Comparison of ENCODE assay signal across 13 mouse cellular contexts in genomic region chr11:7625256-7625655, GRCm38 (mm10).
DNase-seq lines count a peak whose midpoint lies in the region; ATAC-seq and TF ChIP-seq lines count a peak whose summit lies in the region.
"Had no signal": no experiment of that assay in that cellular context is flagged by ENCODE, and none has a peak within 500 bp of the region (broad histone marks: within the 10 kb centered on the region; RNA-seq: fewer than 3 reads in every experiment).

No protein-coding gene starts in this region.

- WGBS in liver, adult 2 months = 39% methylated on average over 3 of the region's 3 CpGs
- 60% methylated on average over 3 of the region's 3 CpGs for WGBS in liver, embryonic 12.5 days (ENCODE audit: insufficient replicate concordance)
- 84% methylated on average over 3 of the region's 3 CpGs for WGBS in hindbrain, embryonic 14.5 days
- WGBS in midbrain, embryonic 13.5 days = 80% methylated on average over 3 of the region's 3 CpGs

- H3K9me3 ChIP-seq in liver, embryonic 12.5 days (replicated peaks) = no peaks in the 10 kb centered on the region
- no peaks in the 10 kb centered on the region for H3K9me3 ChIP-seq in hindbrain, embryonic 14.5 days (ENCODE audit: control insufficient read depth, low read length)
- no peaks in the 10 kb centered on the region for H3K9me3 ChIP-seq in midbrain, embryonic 13.5 days
- H3K9me3 ChIP-seq: hindbrain, embryonic 10.5 days; midbrain, embryonic 12.5 days; neural tube, embryonic 13.5 days had no signal

- no peaks in the 10 kb centered on the region for H3K79me2 ChIP-seq in liver, adult 2 months (ENCODE audit: control insufficient read depth, insufficient read depth, low read length)

- no peaks in the 10 kb centered on the region for H3K36me3 ChIP-seq in liver, adult 2 months (ENCODE audit: control insufficient read depth, insufficient read depth, low read length)
- no peaks in the 10 kb centered on the region for H3K36me3 ChIP-seq in liver, embryonic 12.5 days
- no peaks in the 10 kb centered on the region for H3K36me3 ChIP-seq in hindbrain, embryonic 14.5 days (replicated peaks; ENCODE audit: control insufficient read depth, insufficient read depth)
- H3K36me3 ChIP-seq in midbrain, embryonic 13.5 days = no peaks in the 10 kb centered on the region
- H3K36me3 ChIP-seq: hindbrain, embryonic 10.5 days; midbrain, embryonic 12.5 days; neural tube, embryonic 13.5 days had no signal

- no peak for TF ChIP-seq CTCF in liver, adult 2 months (IDR thresholded peaks at IDR 0.05; ENCODE audit: low read depth, low read length)

- no peak for TF ChIP-seq POLR2A in liver, adult 2 months (IDR thresholded peaks at IDR 0.05; ENCODE audit: extremely low read depth, insufficient read depth, low read length)

- no peaks in the 10 kb centered on the region for H3K27me3 ChIP-seq in liver, adult 2 months (ENCODE audit: control insufficient read depth, insufficient read depth, low read length)
- H3K27me3 ChIP-seq in liver, embryonic 12.5 days (replicated peaks) = no peaks in the 10 kb centered on the region
- no peaks in the 10 kb centered on the region for H3K27me3 ChIP-seq in hindbrain, embryonic 14.5 days (ENCODE audit: control insufficient read depth, insufficient read depth, low read length)
- H3K27me3 ChIP-seq in midbrain, embryonic 13.5 days = no peaks in the 10 kb centered on the region
- H3K27me3 ChIP-seq: midbrain, embryonic 12.5 days; neural tube, embryonic 13.5 days had no signal

- no peak overlapping the region for H3K27ac ChIP-seq in liver, adult 2 months (replicated peaks; ENCODE audit: insufficient read depth, low read depth, low read length)
- no peak overlapping the region for H3K27ac ChIP-seq in liver, embryonic 12.5 days
- no peak overlapping the region for H3K27ac ChIP-seq in hindbrain, embryonic 14.5 days
- no peak overlapping the region for H3K27ac ChIP-seq in midbrain, embryonic 13.5 days
- H3K27ac ChIP-seq: hindbrain, embryonic 10.5 days; midbrain, embryonic 12.5 days; neural tube, embryonic 13.5 days had no signal

- no peak overlapping the region for H3K4me2 ChIP-seq in liver, embryonic 12.5 days
- no peak overlapping the region for H3K4me2 ChIP-seq in hindbrain, embryonic 14.5 days (replicated peaks)
- H3K4me2 ChIP-seq in midbrain, embryonic 13.5 days (replicated peaks) = no peak overlapping the region
- H3K4me2 ChIP-seq: lung, embryonic 14.5 days; midbrain, embryonic 12.5 days; neural tube, embryonic 13.5 days had no signal

- no peak overlapping the region for H3K9ac ChIP-seq in liver, adult 2 months (ENCODE audit: low read depth, low read length)
- H3K9ac ChIP-seq in liver, embryonic 12.5 days = no peak overlapping the region
- no peak overlapping the region for H3K9ac ChIP-seq in hindbrain, embryonic 14.5 days
- H3K9ac ChIP-seq in midbrain, embryonic 13.5 days (replicated peaks) = no peak overlapping the region
- H3K9ac ChIP-seq: lung, embryonic 14.5 days; midbrain, embryonic 12.5 days; neural tube, embryonic 13.5 days had no signal

- peak; percentile 93 for ATAC-seq in frontal cortex, adult (ENCODE audit: low TSS enrichment)
- ATAC-seq in liver, embryonic 12.5 days = no peak
- no peak for ATAC-seq in hindbrain, embryonic 14.5 days (ENCODE audit: low FRiP score)
- ATAC-seq in midbrain, embryonic 13.5 days = no peak

- H3K4me1 ChIP-seq in liver, adult 2 months (ENCODE audit: control insufficient read depth, insufficient read depth, low read length) = no peaks in the 10 kb centered on the region
- no peaks in the 10 kb centered on the region for H3K4me1 ChIP-seq in liver, embryonic 12.5 days
- H3K4me1 ChIP-seq in hindbrain, embryonic 14.5 days (replicated peaks; ENCODE audit: control insufficient read depth, insufficient read depth, low read length) = no peaks in the 10 kb centered on the region
- no peaks in the 10 kb centered on the region for H3K4me1 ChIP-seq in midbrain, embryonic 13.5 days (replicated peaks)
- H3K4me1 ChIP-seq: hindbrain, embryonic 10.5 days; midbrain, embryonic 12.5 days had no signal

- H3K4me3 ChIP-seq in liver, adult 2 months (ENCODE audit: insufficient read depth, low read depth, low read length) = no peak overlapping the region
- H3K4me3 ChIP-seq in liver, embryonic 12.5 days = no peak overlapping the region
- H3K4me3 ChIP-seq in hindbrain, embryonic 14.5 days (replicated peaks; ENCODE audit: low read length) = no peak overlapping the region
- H3K4me3 ChIP-seq in midbrain, embryonic 13.5 days (replicated peaks) = no peak overlapping the region
- H3K4me3 ChIP-seq: hindbrain, embryonic 10.5 days; midbrain, embryonic 12.5 days; neural tube, embryonic 13.5 days had no signal

- DNase-seq in frontal cortex, postnatal 25 days (ENCODE audit: low spot score in 2 of 2) = no peak
- DNase-seq in liver, adult 2 months (ENCODE audit: extremely low read depth, low read depth, low spot score) = peak; percentile 9
- DNase-seq in adipocyte (ENCODE audit: low spot score) = peak; percentile 87
- peak; percentile 47 for DNase-seq in gastrocnemius, adult 18-20 months (ENCODE audit: low spot score)
- no peak for DNase-seq in hindbrain, embryonic 14.5 days (ENCODE audit: low spot score)
- DNase-seq: kidney, adult 18-20 months; lung, embryonic 14.5 days had no signal

Comparison
In these comparisons a context has a peak if more than half of its experiments do, and no peak if none do; other contexts are left out.
1. DNase-seq: peak in liver, adult 2 months (single experiment), adipocyte (single experiment) and gastrocnemius, adult 18-20 months (single experiment); none in frontal cortex, postnatal 25 days (0 of 2) and hindbrain, embryonic 14.5 days (single experiment).